Mouse (Mus musculus): ENCODE results near the gene Cul4a. TPM values are rescaled to one million over a fixed set of nuclear protein-coding genes. Genes with fewer than 3 reads are reported as not detected.
A peak's percentile ranks its signal among the peaks of the same experiment; 100 is the strongest.

The Cul4a gene
- total RNA-seq, 2 experiments from 2014 or later, result 78.0 to 89.0 TPM

DNA sequence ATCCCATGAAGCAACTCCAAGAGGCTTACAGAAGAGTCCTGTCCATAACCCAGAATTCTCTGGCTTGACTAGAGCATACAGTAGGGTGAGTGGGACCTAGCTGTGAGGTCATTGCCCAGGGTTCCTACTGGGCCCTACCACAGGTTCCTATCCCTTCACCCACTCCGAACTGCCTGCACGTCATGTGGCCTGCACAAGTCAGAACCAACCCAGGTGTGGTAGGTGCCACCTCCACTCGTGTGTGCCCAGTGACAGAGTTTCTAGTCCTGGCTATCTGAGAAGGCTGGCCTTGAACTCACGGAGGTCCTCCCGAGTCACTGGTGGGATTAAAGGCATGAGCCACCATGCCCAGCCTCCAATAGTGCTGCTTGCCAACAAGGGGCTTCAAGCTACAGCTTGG, 72.7 kb downstream of the Cul4a start:
- ATAC-seq (replicated peaks; ENCODE audit: poor library complexity), result no peak

DNA sequence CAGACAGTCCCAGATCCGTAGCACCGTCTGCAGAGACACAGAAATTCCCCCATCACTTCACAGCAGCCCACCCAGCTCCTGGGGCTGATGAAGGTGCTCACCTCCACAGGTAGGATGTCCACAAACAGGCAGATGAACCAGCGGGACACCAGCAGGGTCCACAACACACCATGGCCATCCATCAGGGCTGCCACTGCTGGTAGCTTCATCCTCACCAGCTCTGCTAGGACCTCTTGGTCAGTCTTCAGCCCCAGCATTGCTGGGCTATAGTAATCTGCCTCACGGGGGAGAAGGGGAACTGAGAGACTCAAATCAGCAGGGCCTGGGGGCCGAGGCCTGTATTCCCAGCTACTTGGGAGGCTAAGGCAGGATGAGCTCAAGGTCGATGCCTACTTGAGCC, 74.1 kb downstream of the Cul4a start:
- no peak for ATAC-seq (replicated peaks; ENCODE audit: poor library complexity)

- ATAC-seq (replicated peaks; ENCODE audit: poor library complexity), result no peak
These were observed 74.5 kb downstream of the Cul4a start for GRCm38 (mm10) chr8:13179948-13180347.

- no peak for ATAC-seq (replicated peaks; ENCODE audit: poor library complexity)
These were observed 75.0 kb downstream of the Cul4a start for GRCm38 (mm10) chr8:13180408-13180807.

DNA sequence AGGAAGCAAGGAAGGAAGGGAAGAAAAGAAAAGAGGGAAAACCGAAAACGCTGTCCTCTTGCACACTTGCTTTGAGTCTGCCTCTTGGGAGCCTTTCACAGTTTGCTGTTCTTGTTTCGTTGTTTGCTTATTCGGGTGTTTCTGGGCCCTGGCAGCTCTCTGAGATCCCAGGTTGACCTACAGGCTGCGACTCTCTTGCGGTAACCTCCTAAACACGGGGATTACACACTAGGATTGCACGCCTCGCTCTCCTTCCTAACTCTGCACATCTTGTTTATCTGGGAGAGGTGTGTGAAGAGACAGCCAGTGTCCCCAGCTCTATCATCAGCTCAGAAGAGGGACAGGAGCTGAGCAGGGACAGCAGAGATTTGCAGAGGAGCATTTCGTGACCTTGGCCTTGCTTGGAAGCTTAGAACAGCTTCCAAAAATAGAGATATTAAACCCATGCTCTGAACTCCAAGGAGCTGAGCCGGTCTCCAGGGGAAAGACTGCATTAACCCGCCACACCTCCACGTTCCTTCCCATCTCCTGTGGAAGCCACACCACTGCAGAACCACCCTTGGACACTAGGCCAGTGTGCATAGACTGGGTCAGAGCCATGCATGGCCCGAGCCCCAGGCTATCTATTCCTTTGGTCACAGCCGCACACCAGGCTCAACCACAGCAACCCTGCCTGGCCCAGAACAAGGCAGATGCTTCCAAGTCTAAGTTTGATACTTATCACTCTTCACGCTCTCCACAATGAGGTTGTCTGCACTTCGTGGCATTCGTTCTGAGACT, 75.7 kb downstream of the Cul4a start:
- peak; percentile 68 for ATAC-seq (replicated peaks; ENCODE audit: poor library complexity)

DNA sequence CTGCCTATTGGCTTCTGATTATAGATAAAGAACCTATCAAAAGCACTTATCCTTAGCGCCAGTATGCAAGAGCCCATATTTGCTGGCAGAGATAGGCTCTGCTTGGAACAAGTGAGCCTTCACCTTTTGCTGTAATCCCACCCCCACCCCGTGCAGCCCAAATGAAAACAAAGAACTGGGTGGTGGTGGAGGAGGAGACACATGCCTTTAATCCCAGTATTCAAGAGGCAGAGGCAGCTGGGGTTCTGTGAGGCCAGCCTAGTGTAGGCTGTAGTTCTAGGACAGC, 76.2 kb downstream of the Cul4a start:
- ATAC-seq (replicated peaks; ENCODE audit: poor library complexity), result no peak; the same call in 1 of the 2 replicates

DNA sequence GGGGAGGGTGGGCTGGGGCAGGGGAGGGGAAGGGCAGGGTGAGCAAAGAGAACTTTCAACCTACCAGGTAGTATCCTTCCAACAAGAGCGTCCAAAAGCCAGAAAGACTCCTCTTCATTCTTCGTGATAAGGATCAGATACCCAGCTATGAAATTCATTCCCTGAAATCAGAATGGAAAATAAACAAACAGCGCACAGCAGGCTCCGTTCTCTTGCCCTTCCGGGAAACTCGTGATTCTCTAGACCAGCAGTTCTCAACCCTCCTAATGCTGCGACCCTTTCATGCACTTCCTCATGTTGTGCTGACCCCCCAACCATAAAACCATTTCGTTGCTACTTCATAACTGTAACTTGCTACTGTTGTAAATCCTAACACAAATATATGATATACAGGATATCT, 81.4 kb downstream of the Cul4a start:
- ATAC-seq (replicated peaks; ENCODE audit: poor library complexity), result no peak

- ATAC-seq (replicated peaks; ENCODE audit: poor library complexity), result no peak
These were observed 81.8 kb downstream of the Cul4a start for GRCm38 (mm10) chr8:13187229-13187628.

- ATAC-seq (replicated peaks; ENCODE audit: poor library complexity), result no peak
These were observed 82.2 kb downstream of the Cul4a start for GRCm38 (mm10) chr8:13187638-13188037.

- no peak for ATAC-seq (replicated peaks; ENCODE audit: poor library complexity)
These were observed 82.7 kb downstream of the Cul4a start for GRCm38 (mm10) chr8:13188052-13188555.

DNA sequence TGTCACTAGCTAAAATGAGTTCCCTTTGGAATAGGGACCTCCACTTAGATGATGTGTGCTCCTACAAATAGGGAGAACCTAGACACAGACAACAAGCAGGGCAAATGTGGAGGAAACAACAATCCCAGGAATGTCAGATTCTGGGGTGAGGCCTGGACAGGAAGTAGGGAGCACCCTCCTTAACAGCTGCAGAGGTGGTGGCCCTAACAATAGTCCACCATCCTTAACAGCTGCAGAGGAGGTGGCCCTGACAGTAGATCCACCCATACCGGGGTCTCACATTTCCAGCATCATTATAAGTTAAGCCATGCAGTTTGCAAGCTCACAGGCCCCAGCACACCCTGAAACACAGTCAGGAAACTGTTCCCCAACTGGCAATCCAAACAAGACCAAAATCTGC, 83.4 kb downstream of the Cul4a start:
- ATAC-seq (replicated peaks; ENCODE audit: poor library complexity), result no peak

DNA sequence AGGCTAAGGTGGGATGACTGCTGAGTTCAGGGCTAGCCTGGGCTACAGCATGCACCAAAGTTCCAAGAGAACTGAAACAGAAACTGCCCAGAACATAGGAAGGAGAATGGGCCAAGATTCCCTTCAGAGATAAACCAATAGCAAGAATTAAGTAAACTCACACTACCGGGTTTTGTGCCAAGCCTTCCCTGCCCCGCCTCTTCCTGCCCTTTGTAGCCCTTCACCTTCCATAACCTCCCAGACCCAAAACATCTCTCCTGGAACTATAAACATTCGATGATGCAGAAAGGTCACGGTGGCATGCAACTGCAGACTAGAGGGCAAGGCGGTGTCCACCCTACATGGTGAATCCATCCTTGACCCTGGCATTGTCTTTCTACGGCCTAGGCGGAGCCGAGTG, 84.8 kb downstream of the Cul4a start:
- ATAC-seq (replicated peaks; ENCODE audit: poor library complexity), result no peak

DNA sequence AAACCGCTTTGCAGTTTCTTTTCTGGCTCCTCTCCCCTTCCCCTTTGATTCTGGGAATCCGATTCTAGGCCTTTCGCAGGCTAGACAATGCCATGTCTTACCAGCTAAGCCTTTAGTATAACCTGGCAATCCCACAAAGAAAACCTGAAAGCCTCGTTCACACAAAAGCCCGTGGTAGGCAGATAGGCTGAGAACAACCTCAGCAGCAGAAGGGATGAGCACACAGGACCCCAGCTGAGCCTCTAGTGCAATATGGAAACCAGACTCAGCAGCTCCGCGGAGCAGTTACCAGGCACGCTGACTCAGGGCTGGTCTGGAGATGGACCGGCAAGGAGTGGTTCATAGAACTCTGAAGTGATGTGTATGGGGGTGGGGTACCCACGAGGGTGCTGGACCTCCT, 89.4 kb downstream of the Cul4a start:
- ATAC-seq (replicated peaks; ENCODE audit: poor library complexity), result no peak

- no peak for ATAC-seq (replicated peaks; ENCODE audit: poor library complexity)
These were observed 92.1 kb downstream of the Cul4a start for GRCm38 (mm10) chr8:13197493-13197892.

Other genes with a start within 250 kb of the Cul4a start
- 7.6 and 8.8 TPM in 2 replicates for gene Mcf2l, start 231.8 kb upstream of the Cul4a start, total RNA-seq (2015)
- 19.9 and 20.2 TPM in 2 replicates for gene Mcf2l, start 231.8 kb upstream of the Cul4a start, total RNA-seq (2017)
- 0.15 and 0.72 TPM in 2 replicates for gene F7, start 79.6 kb upstream of the Cul4a start, total RNA-seq (2015)
- 0.44 and 0.79 TPM in 2 replicates for gene F7, start 79.6 kb upstream of the Cul4a start, total RNA-seq (2017)
- 8.3 and 17.8 TPM in 2 replicates for gene F10, start 68.3 kb upstream of the Cul4a start, total RNA-seq (2015)
- gene F10, start 68.3 kb upstream of the Cul4a start, total RNA-seq (2017), result 21.9 and 28.2 TPM in 2 replicates
- gene Proz, start 44.7 kb upstream of the Cul4a start, total RNA-seq (2015), result not detected in 2 replicates
- gene Proz, start 44.7 kb upstream of the Cul4a start, total RNA-seq (2017), result 0.04 TPM in 1 of 2 replicates, not detected in the other
- gene Pcid2, start 162 bp upstream of the Cul4a start, total RNA-seq (2015), result 18.5 and 20.6 TPM in 2 replicates
- gene Pcid2, start 162 bp upstream of the Cul4a start, total RNA-seq (2017), result 16.5 and 17.1 TPM in 2 replicates
- 209 and 240 TPM in 2 replicates for gene Lamp1, start 53.5 kb downstream of the Cul4a start, total RNA-seq (2015)
- 259 and 273 TPM in 2 replicates for gene Lamp1, start 53.5 kb downstream of the Cul4a start, total RNA-seq (2017)
- 0.71 and 1.0 TPM in 2 replicates for gene Grtp1, start 95.0 kb downstream of the Cul4a start, total RNA-seq (2015)
- gene Grtp1, start 95.0 kb downstream of the Cul4a start, total RNA-seq (2017), result 0.08 and 0.37 TPM in 2 replicates
- not detected in 2 replicates for gene Adprhl1, start 148.5 kb downstream of the Cul4a start, total RNA-seq (2015)
- gene Adprhl1, start 148.5 kb downstream of the Cul4a start, total RNA-seq (2017), result not detected in 2 replicates
- 13.2 and 16.8 TPM in 2 replicates for gene Dcun1d2, start 182.5 kb downstream of the Cul4a start, total RNA-seq (2015)
- gene Dcun1d2, start 182.5 kb downstream of the Cul4a start, total RNA-seq (2017), result 18.9 and 23.2 TPM in 2 replicates
- gene Tmco3, start 182.6 kb downstream of the Cul4a start, total RNA-seq (2015), result 10.1 and 10.5 TPM in 2 replicates
- gene Tmco3, start 182.6 kb downstream of the Cul4a start, total RNA-seq (2017), result 9.5 and 13.0 TPM in 2 replicates
- 315 and 317 TPM in 2 replicates for gene Tfdp1, start 233.1 kb downstream of the Cul4a start, total RNA-seq (2015)
- 229 and 230 TPM in 2 replicates for gene Tfdp1, start 233.1 kb downstream of the Cul4a start, total RNA-seq (2017)